Mouse (Mus musculus): ENCODE data around the gene Sipa1l3.

DNA sequence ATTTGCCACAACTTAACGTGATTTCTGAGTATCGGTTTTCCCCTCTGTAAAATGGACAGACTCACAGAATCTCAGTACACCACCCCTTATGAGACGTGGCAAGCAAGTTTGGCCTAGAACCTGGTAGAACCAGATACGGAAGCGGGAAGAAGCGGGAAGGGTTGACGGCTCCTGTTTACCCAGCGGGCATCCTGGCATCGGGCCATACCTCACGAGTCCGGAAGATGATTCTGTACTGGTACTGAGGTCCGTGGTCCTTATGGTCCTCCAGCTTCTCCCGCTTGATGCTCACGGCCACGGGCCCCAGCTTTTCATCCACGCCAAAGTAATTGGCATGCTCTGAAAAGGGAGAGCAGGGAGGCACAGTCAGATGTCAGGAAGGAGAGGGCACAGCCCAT, 121.5 kb downstream of the Sipa1l3 start:
- no peak for TF ChIP-seq POLR2A (IDR thresholded peaks at IDR 0.05; ENCODE audit: control insufficient read depth, extremely low read depth, insufficient read depth, low read length, poor library complexity)
- TF ChIP-seq CTCF (IDR thresholded peaks at IDR 0.05; ENCODE audit: borderline replicate concordance, control insufficient read depth, extremely low read depth, insufficient read depth, low read length, poor library complexity): no peak

Data from thymus, adult 2 months (tissue).